Mouse (Mus musculus): ENCODE measurements around the gene Tnfrsf11a. TPM values are rescaled to one million over a fixed set of nuclear protein-coding genes. Genes with fewer than 3 reads are reported as not detected.

Gene Tnfrsf11a
- polyA plus RNA-seq, 1 experiment, result 0.06 TPM

DNA sequence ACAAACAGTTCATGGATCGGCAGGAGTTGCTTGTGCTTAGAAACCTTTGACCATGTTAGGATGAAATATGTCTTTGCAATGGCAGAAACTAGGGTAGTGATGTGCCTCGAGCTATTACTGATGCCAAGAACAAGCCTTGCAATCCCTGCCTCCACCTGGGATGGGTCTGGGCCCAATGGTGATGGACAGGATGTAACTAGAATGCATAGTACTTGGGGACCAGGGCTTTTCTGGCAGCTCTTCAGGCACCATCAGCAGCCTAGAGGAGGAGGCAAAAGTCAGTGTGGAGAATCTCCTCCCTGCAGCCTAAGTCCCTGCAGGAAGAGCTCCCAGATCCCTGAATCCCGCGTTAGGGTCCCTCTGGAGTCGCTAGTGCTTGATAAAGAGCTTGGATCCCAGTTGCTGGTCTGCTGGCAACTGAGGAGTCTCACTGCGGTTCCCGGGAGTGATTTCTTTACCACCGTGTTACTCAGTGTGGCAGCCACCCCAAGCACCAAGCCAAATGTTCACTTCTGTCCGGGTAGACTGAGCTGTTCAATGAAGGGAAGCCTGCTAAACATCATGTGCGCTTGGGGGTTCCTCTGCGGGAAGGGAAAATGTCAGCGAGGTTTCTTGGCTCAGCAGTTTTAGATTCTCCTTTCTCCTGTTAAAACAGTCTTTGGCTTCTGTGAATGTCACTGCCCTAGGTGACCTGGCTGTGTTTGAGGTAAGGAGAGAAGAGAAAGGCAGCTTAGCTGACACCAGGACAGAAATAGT, 1.1 kb downstream of the Tnfrsf11a start:
- Histone ChIP-seq H3K4me2 (ENCODE audit: low read depth) (peak overlapping the region; percentile 56), H3K79me2 (ENCODE audit: control insufficient read depth, insufficient read depth) (no peaks in the 10 kb centered on the region), H3ac (ENCODE audit: control insufficient read depth, insufficient read length) (no peak overlapping the region), H3K4me3 (no peak overlapping the region), H3K36me3 (ENCODE audit: control insufficient read depth, insufficient read depth) (no peaks in the 10 kb centered on the region), H3K27me3 (ENCODE audit: control insufficient read depth, insufficient read depth, insufficient read length) (peaks cover 19% of the 10 kb centered on the region)
- no peak for TF ChIP-seq USF1 (IDR thresholded peaks at IDR 0.05; ENCODE audit: low read depth)
- TF ChIP-seq TCF12 (IDR thresholded peaks at IDR 0.05; ENCODE audit: insufficient read depth, poor library complexity, severe bottlenecking), result no peak
- no peak for TF ChIP-seq SRF (IDR thresholded peaks at IDR 0.05; ENCODE audit: control insufficient read depth, insufficient read length, low read depth)
- TF ChIP-seq POLR2AphosphoS2 (IDR thresholded peaks at IDR 0.05; ENCODE audit: insufficient read length, low read depth), result no peak
- TF ChIP-seq TCF3 (IDR thresholded peaks at IDR 0.05; ENCODE audit: insufficient read length, low read depth), result no peak
- no peak for TF ChIP-seq CEBPB (IDR thresholded peaks at IDR 0.05; ENCODE audit: insufficient read depth, poor library complexity, severe bottlenecking)
- TF ChIP-seq MYOD1 (IDR thresholded peaks at IDR 0.05; ENCODE audit: control insufficient read depth in 1 of 3, insufficient read length in 2 of 3, low read depth in 2 of 3), result no peak
- no peak for TF ChIP-seq REST (IDR thresholded peaks at IDR 0.05; ENCODE audit: insufficient read depth, insufficient read length)
- TF ChIP-seq MYOG (IDR thresholded peaks at IDR 0.05; ENCODE audit: control insufficient read depth in 1 of 3, insufficient read depth in 1 of 3, insufficient read length in 2 of 3, low read depth in 2 of 3), result no peak
- no peak for TF ChIP-seq POLR2A (IDR thresholded peaks at IDR 0.05; ENCODE audit: insufficient read length, low read depth)
- no peak for TF ChIP-seq E2F4 (IDR thresholded peaks at IDR 0.05; ENCODE audit: insufficient read depth)
- no peak for TF ChIP-seq MAX (IDR thresholded peaks at IDR 0.05; ENCODE audit: low read depth)

- Histone ChIP-seq H3ac (ENCODE audit: control insufficient read depth, insufficient read length) (no peak overlapping the region), H3K4me3 (no peak overlapping the region), H3K27me3 (ENCODE audit: control insufficient read depth, insufficient read depth, insufficient read length) (peaks cover 19% of the 10 kb centered on the region), H3K79me2 (ENCODE audit: control insufficient read depth, insufficient read depth) (no peaks in the 10 kb centered on the region), H3K36me3 (ENCODE audit: control insufficient read depth, insufficient read depth) (no peaks in the 10 kb centered on the region), H3K4me2 (ENCODE audit: low read depth) (no peak overlapping the region)
- TF ChIP-seq USF1 (IDR thresholded peaks at IDR 0.05; ENCODE audit: low read depth) (no peak), MYOG (IDR thresholded peaks at IDR 0.05; ENCODE audit: control insufficient read depth in 1 of 3, insufficient read depth in 1 of 3, insufficient read length in 2 of 3, low read depth in 2 of 3) (no peak), REST (IDR thresholded peaks at IDR 0.05; ENCODE audit: insufficient read depth, insufficient read length) (no peak), TCF12 (IDR thresholded peaks at IDR 0.05; ENCODE audit: insufficient read depth, poor library complexity, severe bottlenecking) (no peak)
Measured at GRCm38 (mm10) chr1:105784257-105785016, 3.9 kb downstream of the Tnfrsf11a start.

DNA sequence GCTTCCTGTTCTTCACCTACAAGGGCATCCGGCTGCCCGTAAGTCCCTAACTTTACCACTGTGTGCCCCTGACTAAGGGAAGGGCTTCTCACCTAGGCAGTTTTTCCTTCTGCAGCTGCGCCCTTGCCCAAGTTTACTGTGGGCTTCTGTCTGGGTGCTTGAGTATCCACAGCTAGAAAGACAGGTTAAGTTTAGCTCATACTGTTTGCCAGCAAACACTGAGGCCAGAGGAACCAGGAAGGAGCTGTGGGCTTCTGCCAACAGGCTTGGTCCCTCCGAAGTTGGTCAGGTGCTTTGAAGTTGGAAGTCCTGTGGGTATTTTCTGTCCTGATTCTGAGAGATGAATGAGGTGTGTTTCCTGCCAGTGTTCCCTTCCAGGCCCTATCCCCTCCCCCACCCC, 4.6 kb downstream of the Tnfrsf11a start:
- TF ChIP-seq USF1 (IDR thresholded peaks at IDR 0.05; ENCODE audit: low read depth) (no peak), MYOD1 (IDR thresholded peaks at IDR 0.05; ENCODE audit: control insufficient read depth in 1 of 3, insufficient read length in 2 of 3, low read depth in 2 of 3) (no peak), TCF3 (IDR thresholded peaks at IDR 0.05; ENCODE audit: insufficient read length, low read depth) (no peak), CEBPB (IDR thresholded peaks at IDR 0.05; ENCODE audit: insufficient read depth, poor library complexity, severe bottlenecking) (no peak), MYOG (IDR thresholded peaks at IDR 0.05; ENCODE audit: control insufficient read depth in 1 of 3, insufficient read depth in 1 of 3, insufficient read length in 2 of 3, low read depth in 2 of 3) (no peak), E2F4 (IDR thresholded peaks at IDR 0.05; ENCODE audit: insufficient read depth) (no peak), REST (IDR thresholded peaks at IDR 0.05; ENCODE audit: insufficient read depth, insufficient read length) (no peak), TCF12 (IDR thresholded peaks at IDR 0.05; ENCODE audit: insufficient read depth, poor library complexity, severe bottlenecking) (no peak)
- Histone ChIP-seq H3K27me3 (ENCODE audit: control insufficient read depth, insufficient read depth, insufficient read length) (peaks cover 19% of the 10 kb centered on the region), H3K4me3 (no peak overlapping the region), H3K79me2 (ENCODE audit: control insufficient read depth, insufficient read depth) (no peaks in the 10 kb centered on the region), H3K4me2 (ENCODE audit: low read depth) (no peak overlapping the region), H3ac (ENCODE audit: control insufficient read depth, insufficient read length) (no peak overlapping the region), H3K36me3 (ENCODE audit: control insufficient read depth, insufficient read depth) (no peaks in the 10 kb centered on the region)

GRCm38 (mm10) chr1:105786731-105787357, 6.3 kb downstream of the Tnfrsf11a start:
- Histone ChIP-seq H3ac (ENCODE audit: control insufficient read depth, insufficient read length) (no peak overlapping the region), H3K79me2 (ENCODE audit: control insufficient read depth, insufficient read depth) (no peaks in the 10 kb centered on the region), H3K27me3 (ENCODE audit: control insufficient read depth, insufficient read depth, insufficient read length) (peaks cover 2% of the 10 kb centered on the region), H3K36me3 (ENCODE audit: control insufficient read depth, insufficient read depth) (no peaks in the 10 kb centered on the region), H3K4me2 (ENCODE audit: low read depth) (no peak overlapping the region), H3K4me3 (no peak overlapping the region)
- TF ChIP-seq TCF12 (IDR thresholded peaks at IDR 0.05; ENCODE audit: insufficient read depth, poor library complexity, severe bottlenecking) (no peak), CEBPB (IDR thresholded peaks at IDR 0.05; ENCODE audit: insufficient read depth, poor library complexity, severe bottlenecking) (no peak), POLR2A (IDR thresholded peaks at IDR 0.05; ENCODE audit: insufficient read length, low read depth) (no peak), USF1 (IDR thresholded peaks at IDR 0.05; ENCODE audit: low read depth) (no peak), E2F4 (IDR thresholded peaks at IDR 0.05; ENCODE audit: insufficient read depth) (no peak), MYOG (IDR thresholded peaks at IDR 0.05; ENCODE audit: control insufficient read depth in 1 of 3, insufficient read depth in 1 of 3, insufficient read length in 2 of 3, low read depth in 2 of 3) (no peak), MYOD1 (IDR thresholded peaks at IDR 0.05; ENCODE audit: control insufficient read depth in 1 of 3, insufficient read length in 2 of 3, low read depth in 2 of 3) (no peak), POLR2AphosphoS2 (IDR thresholded peaks at IDR 0.05; ENCODE audit: insufficient read length, low read depth) (no peak), TCF3 (IDR thresholded peaks at IDR 0.05; ENCODE audit: insufficient read length, low read depth) (no peak), SRF (IDR thresholded peaks at IDR 0.05; ENCODE audit: control insufficient read depth, insufficient read length, low read depth) (no peak), MAX (IDR thresholded peaks at IDR 0.05; ENCODE audit: low read depth) (no peak), REST (IDR thresholded peaks at IDR 0.05; ENCODE audit: insufficient read depth, insufficient read length) (no peak)
